Mouse (Mus musculus): ENCODE results near the gene Fry.

DNA sequence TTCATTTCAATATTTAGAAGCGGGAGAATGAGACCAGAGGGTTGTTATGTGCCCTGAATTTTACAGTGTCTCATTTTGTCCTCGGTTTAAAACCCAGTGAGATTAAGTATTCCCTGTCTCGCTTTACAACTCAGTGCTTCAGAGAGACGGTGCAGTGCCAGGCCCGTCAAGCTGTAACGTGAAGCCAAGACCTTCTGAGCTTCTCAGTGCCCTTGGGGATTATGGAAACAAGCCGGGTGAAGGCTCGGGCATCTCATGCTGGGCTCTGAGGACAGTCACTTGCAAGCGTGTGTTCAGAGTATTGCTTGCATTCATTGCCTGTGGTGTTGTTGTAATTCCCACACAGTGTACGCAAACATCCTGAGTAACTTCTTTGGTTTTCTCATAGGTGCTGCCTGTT lies 218.0 kb downstream of the Fry start:
- TF ChIP-seq POLR2A (IDR thresholded peaks at IDR 0.05; ENCODE audit: borderline replicate concordance, low read depth, low read length) (no peak), CTCF (IDR thresholded peaks at IDR 0.05; ENCODE audit: low read depth, low read length) (no peak)

All from bone marrow macrophage, adult 2 months (primary cell).